In genomic region chr6:97312545-97312939, GRCm38 (mm10) we compare ENCODE assay signal across 9 mouse cellular contexts. TPM values are rescaled to one million over a fixed set of nuclear protein-coding genes. Genes with fewer than 3 reads are reported as not detected.
A peak's percentile ranks its signal among the peaks of the same experiment; 100 is the strongest.
DNase-seq lines count a peak whose midpoint lies in the region; ATAC-seq and TF ChIP-seq lines count a peak whose summit lies in the region.
"Had no signal": no experiment of that assay in that cellular context is flagged by ENCODE, and none has a peak within 500 bp of the region (broad histone marks: within the 10 kb centered on the region; RNA-seq: fewer than 3 reads in every experiment).

No protein-coding gene starts in this region.

- H3K9me3 ChIP-seq in heart, embryonic 10.5 days = no peaks in the 10 kb centered on the region
- H3K9me3 ChIP-seq in liver, embryonic 12.5 days (replicated peaks) = no peaks in the 10 kb centered on the region
- no peaks in the 10 kb centered on the region for H3K9me3 ChIP-seq in stomach, embryonic 16.5 days (replicated peaks; ENCODE audit: control insufficient read depth, low read length)

- peak overlapping the region; percentile 86 for H3K27ac ChIP-seq in heart, embryonic 10.5 days
- no peak overlapping the region for H3K27ac ChIP-seq in spleen, adult 2 months (ENCODE audit: insufficient read depth, low read length)
- peak overlapping the region; percentile 56; the same call in 1 of the 2 replicates for H3K27ac ChIP-seq in liver, embryonic 12.5 days
- H3K27ac ChIP-seq in stomach, embryonic 16.5 days (ENCODE audit: low read length) = peak overlapping the region; percentile 91

- TF ChIP-seq POLR2A in spleen, adult 2 months (IDR thresholded peaks at IDR 0.05; ENCODE audit: low read depth, low read length) = no peak

- DNase-seq in heart, embryonic 10.5 days (ENCODE audit: low spot score) = no peak
- no peak for DNase-seq in heart, adult 9 months (ENCODE audit: low spot score in 2 of 2)
- no peak for DNase-seq in spleen, adult 2 months (ENCODE audit: low read depth in 1 of 2, low spot score in 2 of 2)
- DNase-seq in spleen, postnatal 10 days (ENCODE audit: low spot score in 2 of 2) = no peak
- no peak for DNase-seq in layer of hippocampus, postnatal 10 days (ENCODE audit: low spot score in 2 of 2)
- DNase-seq in frontal cortex, postnatal 14 days (ENCODE audit: low spot score in 2 of 2) = no peak

- no peak for ATAC-seq in liver, embryonic 12.5 days
- ATAC-seq in stomach, embryonic 16.5 days (ENCODE audit: insufficient read depth, low FRiP score) = no peak

- H3K9ac ChIP-seq in liver, embryonic 12.5 days = no peak overlapping the region; the same call in 1 of the 2 replicates
- H3K9ac ChIP-seq in stomach, embryonic 16.5 days (ENCODE audit: low read length) = peak overlapping the region; percentile 59

- WGBS in heart, embryonic 10.5 days = 4% methylated on average over 3 of the region's 3 CpGs
- 23% methylated on average over 3 of the region's 3 CpGs for WGBS in spleen, adult 2 months
- WGBS in liver, embryonic 12.5 days (ENCODE audit: insufficient replicate concordance) = 10% methylated on average over 3 of the region's 3 CpGs
- 9% methylated on average over 3 of the region's 3 CpGs for WGBS in stomach, embryonic 16.5 days

- H3K27me3 ChIP-seq in heart, embryonic 10.5 days (ENCODE audit: insufficient read depth, poor library complexity, severe bottlenecking) = no peaks in the 10 kb centered on the region
- H3K27me3 ChIP-seq in spleen, adult 2 months (ENCODE audit: control insufficient read depth, insufficient read depth, low read length) = no peaks in the 10 kb centered on the region
- 0 out of 2 replicates have a peak, but pooled peaks cover 3% of the 10 kb centered on the region for H3K27me3 ChIP-seq in liver, embryonic 12.5 days (replicated peaks)
- no peaks in the 10 kb centered on the region for H3K27me3 ChIP-seq in stomach, embryonic 16.5 days (ENCODE audit: control insufficient read depth, insufficient read depth, low read length)

- TF ChIP-seq CTCF in spleen, adult 2 months (IDR thresholded peaks at IDR 0.05; ENCODE audit: extremely low read depth, insufficient read depth, insufficient read length, insufficient replicate concordance) = no peak

- peaks cover 61% of the 10 kb centered on the region for H3K4me1 ChIP-seq in heart, embryonic 10.5 days
- peaks cover 2% of the 10 kb centered on the region; the same call in 1 of the 2 replicates for H3K4me1 ChIP-seq in spleen, adult 2 months (ENCODE audit: control insufficient read depth, insufficient read depth, insufficient read length)
- peaks cover 36% of the 10 kb centered on the region for H3K4me1 ChIP-seq in liver, embryonic 12.5 days
- H3K4me1 ChIP-seq in stomach, embryonic 16.5 days (ENCODE audit: control insufficient read depth, insufficient read depth, low read length) = 0 out of 2 replicates have a peak, but pooled peaks cover 10% of the 10 kb centered on the region

- peak overlapping the region; percentile 63 for H3K4me3 ChIP-seq in heart, embryonic 10.5 days
- H3K4me3 ChIP-seq in spleen, adult 2 months (ENCODE audit: extremely low read depth, insufficient read depth, insufficient read length) = 0 out of 2 replicates have a peak overlapping the region, but pooled peaks have one; percentile 50
- H3K4me3 ChIP-seq in liver, embryonic 12.5 days = peak overlapping the region; percentile 51
- H3K4me3 ChIP-seq in stomach, embryonic 16.5 days (replicated peaks; ENCODE audit: low read length) = peak overlapping the region; percentile 55

- peaks cover 20% of the 10 kb centered on the region for H3K36me3 ChIP-seq in heart, embryonic 10.5 days
- H3K36me3 ChIP-seq in spleen, adult 2 months (ENCODE audit: control insufficient read depth, insufficient read depth, low read length) = no peaks in the 10 kb centered on the region
- no peaks in the 10 kb centered on the region; the same call in 1 of the 2 replicates for H3K36me3 ChIP-seq in liver, embryonic 12.5 days
- no peaks in the 10 kb centered on the region for H3K36me3 ChIP-seq in stomach, embryonic 16.5 days (ENCODE audit: control insufficient read depth, insufficient read depth, low read length)

- H3K4me2 ChIP-seq in liver, embryonic 12.5 days = peak overlapping the region; percentile 79
- H3K4me2 ChIP-seq in stomach, embryonic 16.5 days (ENCODE audit: low read depth, low read length) = peak overlapping the region; percentile 82

RNA-seq across cellular contexts. Expression of gene Lmod3, which starts 60.0 kb away (rescaled TPM):
- polyA plus RNA-seq in heart, embryonic 10.5 days (2016; fragmentation: Nextera tagmentation; extraction: Ambion mirVana) = 10.5 and 17.5 TPM in 2 replicates
- not detected in 2 replicates for polyA plus RNA-seq in spleen, adult 2 months (2012; rRNA removed)
- 0.05 and 0.10 TPM in 2 replicates for polyA plus RNA-seq in liver, embryonic 12.5 days (2016; fragmentation: Nextera tagmentation; extraction: Ambion mirVana)
- polyA plus RNA-seq in stomach, embryonic 16.5 days (2015; fragmentation: Nextera tagmentation; extraction: Ambion mirVana) = 0.10 and 4.4 TPM in 2 replicates
- under 1 TPM in 1 of 2 experiments, not detected in 1; 0.16 TPM for total RNA-seq in layer of hippocampus, postnatal 10 days (2021)
- total RNA-seq: adrenal gland, postnatal 25 days had no signal
